Mouse (Mus musculus): ENCODE measurements at regions not wholly inside any gene's neighbourhood (a gene's known extent, or its start where the extent isn't known, plus 50 kb on each side); places are given as distances from the start of the nearest gene placed in this dataset.

GRCm38 (mm10) chr5:46186908-46187307, 329.5 kb upstream of the Lcorl start:
- no peak for TF ChIP-seq CTCF (IDR thresholded peaks at IDR 0.05; ENCODE audit: low read depth, low read length)
- TF ChIP-seq EP300 (IDR thresholded peaks at IDR 0.05; ENCODE audit: insufficient read depth, low read depth, low read length), result no peak
- TF ChIP-seq POLR2A (IDR thresholded peaks at IDR 0.05; ENCODE audit: insufficient read depth, low read length), result no peak

Data from ES-Bruce4 (cell line).